Mouse (Mus musculus): ENCODE measurements around the gene Rps26. TPM values are rescaled to one million over a fixed set of nuclear protein-coding genes. Genes with fewer than 3 reads are reported as not detected.

Gene Rps26
- 1,000 to 10,000 TPM; 1,408 to 1,573 TPM for total RNA-seq (2023)

GRCm38 (mm10) chr10:128626311-128627310 is at the start of gene Rps26:
Rps26 (minus strand) TSS chr10:128626747.

GRCm38 (mm10) chr10:128673763-128674468 is 47.4 kb upstream of the Rps26 start, which contains the start of gene Suox:
Suox (minus strand) TSS chr10:128674073.

DNA sequence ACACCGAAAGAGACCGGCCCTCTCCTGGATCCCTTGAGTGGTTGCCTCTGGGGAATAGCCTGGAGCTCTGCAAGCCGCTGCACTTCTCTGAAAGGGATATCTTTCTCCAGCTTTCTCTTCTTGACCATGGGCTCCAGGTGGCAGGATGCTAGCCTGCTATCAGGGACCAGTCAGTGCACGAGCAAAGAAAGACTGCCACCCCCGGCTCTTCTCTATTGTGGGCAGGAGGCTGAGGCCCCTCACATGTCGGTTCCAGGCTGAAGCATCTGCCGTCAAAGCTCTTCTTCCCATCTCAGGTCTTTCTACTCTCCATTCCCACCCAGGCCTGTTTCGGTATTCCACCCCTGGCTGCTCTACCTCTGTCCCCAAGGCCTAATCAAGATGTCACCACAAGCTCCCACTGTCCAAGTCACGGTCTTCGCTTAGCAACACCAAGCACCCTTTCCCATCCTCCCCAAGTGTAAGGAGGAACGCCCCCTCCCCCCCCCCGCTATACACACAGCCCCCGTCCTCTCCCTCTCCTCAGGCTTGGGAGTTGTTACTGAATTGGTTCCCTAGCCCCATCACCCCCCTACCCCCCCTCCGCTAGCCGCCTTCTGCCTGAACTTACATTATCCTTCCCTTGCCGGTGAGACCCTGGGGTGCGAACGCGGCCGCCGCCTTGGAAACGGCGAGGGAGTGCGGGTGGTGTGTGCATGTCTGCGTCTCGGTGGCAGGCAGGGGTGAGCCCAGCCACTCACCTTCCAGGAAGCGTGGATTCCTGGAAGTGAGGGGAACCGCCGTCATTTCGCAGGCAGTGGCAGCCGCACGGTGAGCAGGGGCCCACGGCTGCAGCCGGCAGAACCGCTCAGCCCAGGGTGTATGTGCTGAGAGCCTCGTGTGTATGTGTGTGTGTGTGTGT is 18.8 kb upstream of the Rps26 start, which contains the start of gene Ikzf4:
TSS of gene Ikzf4 (minus strand) at position 881 of the 901 bp plus-strand sequence.

GRCm38 (mm10) chr10:128589464-128590192 is 36.9 kb downstream of the Rps26 start, which contains the start of gene Erbb3:
Erbb3 (minus strand) TSS chr10:128589652.

Other genes starting within 250 kb of the Rps26 start
- gene Ankrd52, start 249.6 kb downstream of the Rps26 start, total RNA-seq (2023) = 10 to 100 TPM; 56.8 to 58.4 TPM
- not detected for gene Slc39a5, start 225.5 kb downstream of the Rps26 start, total RNA-seq (2023)
- gene Nabp2, start 215.3 kb downstream of the Rps26 start, total RNA-seq (2023) = 10 to 100 TPM; 45.8 to 50.9 TPM
- gene Rnf41, start 215.1 kb downstream of the Rps26 start, total RNA-seq (2023) = 10 to 100 TPM; 29.6 to 33.1 TPM
- 100 to 1,000 TPM; 140 to 150 TPM for gene Smarcc2, start 167.5 kb downstream of the Rps26 start, total RNA-seq (2023)
- gene Myl6, start 132.6 kb downstream of the Rps26 start, total RNA-seq (2023) = 100 to 1,000 TPM; 743 to 795 TPM
- gene Myl6b, start 128.1 kb downstream of the Rps26 start, total RNA-seq (2023) = under 1 TPM in 1 of 2 experiments, not detected in 1; 0.55 TPM
- gene Esyt1, start 100.9 kb downstream of the Rps26 start, total RNA-seq (2023) = 100 to 1,000 TPM; 294 to 296 TPM
- gene Zc3h10, start 79.0 kb downstream of the Rps26 start, total RNA-seq (2023) = 10 to 100 TPM; 30.2 to 32.5 TPM
- gene Rpl41, start 77.4 kb downstream of the Rps26 start, total RNA-seq (2023) = 1,000 to 10,000 TPM; 4,550 to 4,559 TPM
- 10 to 100 TPM; 77.4 to 82.8 TPM for gene Pa2g4, start 60.8 kb downstream of the Rps26 start, total RNA-seq (2023)
- 1 to 10 TPM in 1 of 2 experiments, under 1 TPM in 1; 0.89 to 1.2 TPM for gene Erbb3, start 37.1 kb downstream of the Rps26 start, total RNA-seq (2023)
- gene Ikzf4, start 19.2 kb upstream of the Rps26 start, total RNA-seq (2023) = 10 to 100 TPM in 1 of 2 experiments, 1 to 10 TPM in 1; 9.4 to 11.5 TPM
- 10 to 100 TPM; 10.5 to 14.2 TPM for gene Suox, start 47.3 kb upstream of the Rps26 start, total RNA-seq (2023)
- gene Rab5b, start 69.5 kb upstream of the Rps26 start, total RNA-seq (2023) = 10 to 100 TPM; 40.9 to 46.5 TPM
- gene Pmel, start 77.4 kb upstream of the Rps26 start, total RNA-seq (2023) = under 1 TPM in 1 of 2 experiments, not detected in 1; 0.58 TPM
- gene Cdk2, start 78.3 kb upstream of the Rps26 start, total RNA-seq (2023) = 10 to 100 TPM; 31.2 to 34.3 TPM
- gene Dgka, start 118.1 kb upstream of the Rps26 start, total RNA-seq (2023) = 100 to 1,000 TPM; 809 to 875 TPM
- 10 to 100 TPM; 71.3 to 84.9 TPM for gene Pym1, start 121.1 kb upstream of the Rps26 start, total RNA-seq (2023)
- gene Mmp19, start 164.2 kb upstream of the Rps26 start, total RNA-seq (2023) = under 1 TPM in 1 of 2 experiments, not detected in 1; 0.98 TPM
- gene Dnajc14, start 177.3 kb upstream of the Rps26 start, total RNA-seq (2023) = 10 to 100 TPM; 66.0 to 66.8 TPM
- gene Tmem198b, start 177.6 kb upstream of the Rps26 start, total RNA-seq (2023) = 1 to 10 TPM; 7.9 to 9.1 TPM
- 10 to 100 TPM; 53.9 to 57.4 TPM for gene Sarnp, start 190.6 kb upstream of the Rps26 start, total RNA-seq (2023)
- gene Ormdl2, start 194.9 kb upstream of the Rps26 start, total RNA-seq (2023) = 10 to 100 TPM; 15.6 to 25.4 TPM